Mouse (Mus musculus) layer of hippocampus, postnatal 36 days (tissue): ENCODE results near the gene Ndufa5. TPM values are rescaled to one million over a fixed set of nuclear protein-coding genes. Genes with fewer than 3 reads are reported as not detected.

Source experiments
- DNase-seq, 2 experiments: peaks; one replicate each; pipeline ENCODE4 v3.0.0; 2022
- total RNA-seq, 2 experiments: library from RNA; stranded (reverse); gene quantifications; 2 replicates each; pipeline ENCODE4 v1.2.3; 2021

Ndufa5 gene
- 100 to 1,000 TPM; 293 to 303 TPM for total RNA-seq

DNA sequence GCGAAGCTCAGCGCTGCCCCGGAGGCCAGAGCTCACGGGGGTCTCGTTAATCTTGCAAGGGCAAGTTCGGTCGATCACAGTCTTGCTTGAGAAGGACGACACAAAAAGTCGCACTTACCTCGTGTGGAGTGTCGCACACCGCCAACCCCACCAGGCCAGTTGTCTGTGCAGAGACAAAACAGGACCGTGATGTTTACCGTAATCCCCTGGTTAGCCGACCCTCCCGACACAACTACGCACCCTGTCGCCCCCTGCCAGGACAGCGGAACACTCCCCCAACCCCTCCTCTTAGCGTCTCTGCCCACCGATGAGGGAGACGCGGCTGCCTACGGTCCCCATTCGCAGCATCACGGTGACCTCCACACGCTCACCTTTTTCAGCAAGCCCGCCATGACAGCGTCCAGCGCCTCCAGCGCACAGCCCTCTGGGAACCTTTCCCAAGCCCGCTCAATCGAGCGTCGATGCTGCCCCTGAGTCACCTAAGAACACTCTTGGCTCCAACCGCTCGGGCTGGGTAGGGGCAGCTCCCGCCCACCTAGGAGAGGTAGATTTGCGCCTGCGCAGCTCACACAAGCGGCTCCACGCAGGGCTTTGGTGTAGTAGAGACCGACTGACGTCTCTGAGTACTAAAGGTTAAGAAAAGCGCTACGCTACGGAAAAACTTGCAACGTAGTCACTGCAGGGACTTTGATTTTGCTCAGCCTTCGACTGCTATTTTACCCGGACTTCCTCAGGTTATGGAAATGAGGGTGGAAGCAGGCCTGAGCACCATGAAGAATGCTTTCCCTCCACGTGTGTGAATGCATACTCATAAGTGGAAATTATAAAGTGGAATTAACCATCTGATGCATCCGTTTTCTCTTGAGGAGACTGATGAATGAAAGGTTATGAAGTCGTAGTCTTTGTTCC, at the start of gene Ndufa5:
Ndufa5 (minus strand) TSS at position 859 of the 909 bp plus-strand sequence.
- peak; percentile 85 to 88 for DNase-seq

GRCm38 (mm10) chr6:24573319-24573718, 45.5 kb upstream of the Ndufa5 start:
- DNase-seq: no peak

GRCm38 (mm10) chr6:24572431-24572830, 44.6 kb upstream of the Ndufa5 start:
- DNase-seq: no peak

GRCm38 (mm10) chr6:24571126-24571525, 43.3 kb upstream of the Ndufa5 start:
- DNase-seq: no peak

DNA sequence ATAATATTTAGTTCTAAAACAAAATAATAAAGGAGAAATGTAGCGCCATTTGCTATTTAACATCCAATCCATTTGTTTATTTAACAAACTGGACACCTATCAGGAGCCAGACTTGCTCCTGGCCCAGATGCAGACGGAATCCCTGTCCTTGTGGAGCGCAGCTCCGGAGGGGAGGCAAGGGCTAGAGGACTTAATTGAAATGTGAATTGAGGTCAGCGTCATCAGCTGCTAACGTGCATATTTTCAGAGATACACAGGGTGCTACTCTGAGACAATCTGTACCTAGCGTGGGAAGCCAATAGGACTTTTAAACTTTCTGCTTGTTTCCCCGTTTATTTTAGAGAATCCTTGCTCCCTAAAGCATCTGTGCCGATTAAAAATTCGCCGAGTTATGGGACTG, 42.5 kb upstream of the Ndufa5 start:
- DNase-seq: no peak

DNA sequence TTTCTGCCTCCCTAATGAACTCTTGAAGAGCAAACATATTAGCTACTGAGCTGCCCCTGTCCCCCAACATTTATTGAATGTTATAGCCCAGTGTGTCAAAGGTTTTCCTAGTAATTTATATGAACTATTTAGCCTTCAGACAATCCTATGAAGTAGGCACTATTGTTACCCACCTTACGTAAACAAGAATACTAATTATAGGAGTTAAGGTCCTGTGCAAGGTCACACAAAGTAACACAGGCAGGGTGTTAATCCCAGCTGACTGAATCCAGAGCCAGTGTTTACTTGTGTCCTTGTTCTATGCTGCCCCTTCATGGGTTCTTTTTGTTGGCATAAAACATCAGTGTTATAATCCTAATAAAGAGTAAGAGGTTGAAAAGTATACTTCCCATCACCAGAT, 41.9 kb upstream of the Ndufa5 start:
- no peak for DNase-seq

- no peak for DNase-seq
These were observed 41.1 kb upstream of the Ndufa5 start for GRCm38 (mm10) chr6:24568963-24569362.

DNA sequence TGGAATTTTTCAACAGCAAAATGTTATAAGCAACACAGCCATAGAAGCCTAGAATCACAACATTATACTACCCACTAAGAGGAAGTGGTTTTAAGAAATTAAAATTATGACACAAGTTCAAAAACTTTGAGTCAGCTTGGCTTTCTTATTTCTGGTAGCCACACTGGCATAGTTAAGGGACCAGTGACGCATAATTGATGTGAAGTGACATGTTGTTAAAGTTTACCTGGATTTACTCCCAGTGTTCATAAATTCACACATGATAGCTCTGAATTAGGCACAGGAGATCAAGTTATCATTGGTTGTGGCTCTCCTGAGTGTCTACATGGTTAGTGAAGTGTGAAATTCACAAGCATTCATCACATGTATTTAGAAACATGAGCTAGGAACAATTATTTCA, 37.1 kb upstream of the Ndufa5 start:
- no peak for DNase-seq

GRCm38 (mm10) chr6:24564081-24564480, 36.3 kb upstream of the Ndufa5 start:
- DNase-seq: peak; percentile 25 to 31

- no peak for DNase-seq
These were observed 27.7 kb upstream of the Ndufa5 start for GRCm38 (mm10) chr6:24555488-24555887.

GRCm38 (mm10) chr6:24554427-24555086, 26.7 kb upstream of the Ndufa5 start:
- DNase-seq: no peak

GRCm38 (mm10) chr6:24552046-24552445, 24.2 kb upstream of the Ndufa5 start:
- no peak for DNase-seq

- no peak for DNase-seq
These were observed 22.0 kb upstream of the Ndufa5 start for GRCm38 (mm10) chr6:24549801-24550200.

DNA sequence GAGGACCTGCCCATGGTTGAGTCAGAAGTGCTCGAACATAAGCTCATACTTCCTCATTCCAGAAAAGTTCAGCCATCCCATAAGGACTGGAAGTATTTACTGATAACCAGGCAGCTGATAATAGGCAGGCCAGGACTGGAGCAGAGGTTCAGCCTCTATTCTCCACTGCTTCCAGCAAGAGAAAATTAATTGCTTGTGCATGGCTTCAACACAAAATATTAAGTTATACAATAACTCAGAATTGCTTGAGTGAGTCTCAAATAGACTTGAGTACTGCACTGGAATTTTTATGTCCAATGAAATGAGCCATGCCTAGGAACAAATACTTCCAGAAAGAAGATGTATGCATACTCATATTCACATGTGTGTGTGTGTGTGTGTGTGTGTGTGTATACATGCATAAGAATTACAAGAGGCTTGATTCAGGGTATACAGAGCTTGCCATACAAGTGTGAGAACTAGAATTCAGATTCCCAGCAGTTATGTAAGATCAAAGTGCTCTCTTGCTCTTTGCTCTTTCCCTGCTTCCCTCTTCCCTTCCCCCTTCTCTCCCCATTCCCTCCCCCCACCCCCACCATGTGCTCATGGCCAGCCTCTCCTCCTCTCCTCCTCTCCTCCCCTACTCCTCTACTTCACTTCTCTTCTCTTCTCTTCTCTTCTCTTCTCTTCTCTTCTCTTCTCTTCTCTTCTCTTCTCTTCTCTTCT, 19.1 kb upstream of the Ndufa5 start:
- no peak for DNase-seq

DNA sequence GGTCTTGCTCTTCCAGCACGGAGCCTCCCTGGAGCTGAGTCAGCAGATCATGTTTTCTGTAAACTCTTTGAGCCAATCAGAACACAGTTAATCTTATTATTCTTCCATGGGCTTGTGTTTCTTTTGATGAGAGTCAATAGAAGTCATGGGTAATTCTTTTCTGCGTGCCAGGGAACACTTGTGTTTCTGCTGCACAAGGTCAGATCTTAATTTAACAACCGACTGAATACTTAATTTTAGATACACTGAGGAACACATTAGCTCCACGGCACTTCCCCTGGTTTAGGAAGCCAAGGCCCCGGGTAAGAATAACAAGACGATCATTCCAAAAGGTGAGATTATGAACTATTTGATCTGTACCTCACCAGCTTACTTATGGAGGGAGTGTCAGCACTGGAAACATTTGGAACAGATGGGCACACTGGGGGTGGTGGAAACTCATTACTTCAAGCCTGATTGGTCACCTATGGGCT, 15.3 kb upstream of the Ndufa5 start:
- no peak for DNase-seq

DNA sequence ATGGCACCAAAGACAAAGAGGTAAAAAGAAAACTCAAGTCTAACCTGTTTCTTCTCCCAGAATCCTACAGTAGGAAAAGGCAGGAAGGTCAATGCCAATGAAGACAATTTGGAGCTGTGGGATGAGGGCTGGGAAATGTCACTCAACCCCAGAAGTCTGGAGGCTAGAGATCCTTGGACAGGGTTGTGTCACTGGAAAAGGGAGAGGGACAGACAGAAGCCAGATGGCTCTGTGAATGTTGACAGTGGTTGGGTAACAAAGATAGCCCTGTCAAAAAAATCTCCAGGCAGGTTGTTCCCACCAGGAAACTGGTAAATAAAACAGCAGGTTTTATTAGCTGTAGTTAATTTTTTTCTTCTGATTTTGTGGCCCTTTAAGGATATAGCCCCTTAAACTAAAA, 14.6 kb upstream of the Ndufa5 start:
- DNase-seq: no peak

GRCm38 (mm10) chr6:24540106-24540505, 12.3 kb upstream of the Ndufa5 start:
- no peak for DNase-seq

DNA sequence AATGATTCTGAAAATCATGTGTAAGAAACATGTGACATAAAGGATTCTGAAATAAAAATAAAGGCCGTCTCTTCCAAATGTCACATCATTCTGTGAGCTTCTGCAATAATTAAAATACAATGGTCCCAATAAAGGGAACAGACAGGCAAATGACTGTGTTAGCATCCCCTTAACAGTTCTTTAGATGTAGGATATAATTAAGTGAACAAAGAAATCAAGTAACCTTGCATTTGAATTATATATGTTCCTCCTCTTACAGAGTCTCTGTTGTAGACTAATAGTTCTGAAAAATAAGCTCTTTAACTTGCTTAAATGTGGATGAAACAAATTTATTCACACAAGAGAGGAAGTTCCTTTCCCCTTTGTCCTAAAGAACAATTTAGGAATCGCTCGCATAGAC, 10.6 kb upstream of the Ndufa5 start:
- no peak for DNase-seq

GRCm38 (mm10) chr6:24532804-24533203, 5.0 kb upstream of the Ndufa5 start:
- no peak for DNase-seq

GRCm38 (mm10) chr6:24530711-24531420, 3.1 kb upstream of the Ndufa5 start:
- DNase-seq: no peak

- DNase-seq: peak in 1 of 2 experiments; percentile 28
These were observed 2.4 kb upstream of the Ndufa5 start for GRCm38 (mm10) chr6:24530166-24530565.

- DNase-seq: no peak
These were observed 141 bp upstream of the Ndufa5 start, which contains the start of gene Asb15 for GRCm38 (mm10) chr6:24528064-24528243. Gene Asb15, plus strand, starts transcription at chr6:24528144.

DNA sequence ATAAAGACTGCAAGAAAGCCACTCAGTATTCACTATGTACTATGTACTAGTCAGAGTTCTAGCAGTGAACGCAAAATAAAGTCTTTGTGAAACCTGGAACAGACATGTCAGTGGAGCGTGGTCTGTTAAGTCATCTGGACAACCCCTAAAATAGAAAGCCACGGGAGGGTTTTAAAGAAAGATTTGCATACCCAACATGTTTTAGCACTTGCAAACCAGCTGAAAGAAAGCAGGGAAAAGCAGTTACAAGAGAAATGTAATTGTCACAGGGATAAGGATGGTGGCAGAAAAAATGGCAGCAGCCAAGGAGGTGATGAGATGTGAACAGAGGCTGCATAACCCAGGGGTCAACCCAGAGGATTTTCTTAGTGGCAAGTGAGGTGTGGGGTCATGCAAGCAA, 2.1 kb downstream of the Ndufa5 start:
- DNase-seq: no peak
